Mouse (Mus musculus): ENCODE measurements around the gene Ica1.

The Ica1 gene

GRCm38 (mm10) chr6:8648185-8648901 lies 129.9 kb downstream of the Ica1 start:
- DNase-seq (ENCODE audit: low read depth in 1 of 2, low spot score in 2 of 2): no peak

GRCm38 (mm10) chr6:8647513-8648184 lies 130.6 kb downstream of the Ica1 start:
- no peak for DNase-seq (ENCODE audit: low read depth in 1 of 2, low spot score in 2 of 2)

GRCm38 (mm10) chr6:8645708-8646107 lies 132.6 kb downstream of the Ica1 start:
- no peak for DNase-seq (ENCODE audit: low read depth in 1 of 2, low spot score in 2 of 2)

- DNase-seq (ENCODE audit: low read depth in 1 of 2, low spot score in 2 of 2): no peak
These were observed 133.6 kb downstream of the Ica1 start for GRCm38 (mm10) chr6:8644703-8645102.

GRCm38 (mm10) chr6:8640863-8641262 lies 137.4 kb downstream of the Ica1 start:
- no peak for DNase-seq (ENCODE audit: low read depth in 1 of 2, low spot score in 2 of 2)

GRCm38 (mm10) chr6:8639526-8639925 lies 138.8 kb downstream of the Ica1 start:
- no peak for DNase-seq (ENCODE audit: low read depth in 1 of 2, low spot score in 2 of 2)

GRCm38 (mm10) chr6:8638899-8639298 lies 139.4 kb downstream of the Ica1 start:
- DNase-seq (ENCODE audit: low read depth in 1 of 2, low spot score in 2 of 2): no peak

- DNase-seq (ENCODE audit: low read depth in 1 of 2, low spot score in 2 of 2): no peak
These were observed 140.2 kb downstream of the Ica1 start for GRCm38 (mm10) chr6:8638122-8638521.

GRCm38 (mm10) chr6:8632701-8633100 lies 145.6 kb downstream of the Ica1 start:
- DNase-seq (ENCODE audit: low read depth in 1 of 2, low spot score in 2 of 2): no peak

GRCm38 (mm10) chr6:8631986-8632632 lies 146.2 kb downstream of the Ica1 start:
- DNase-seq (ENCODE audit: low read depth in 1 of 2, low spot score in 2 of 2): no peak

- no peak for DNase-seq (ENCODE audit: low read depth in 1 of 2, low spot score in 2 of 2)
These were observed 146.9 kb downstream of the Ica1 start for GRCm38 (mm10) chr6:8631362-8631761.

GRCm38 (mm10) chr6:8630531-8630930 lies 147.8 kb downstream of the Ica1 start:
- no peak for DNase-seq (ENCODE audit: low read depth in 1 of 2, low spot score in 2 of 2)

GRCm38 (mm10) chr6:8628715-8629267 lies 149.5 kb downstream of the Ica1 start:
- no peak for DNase-seq (ENCODE audit: low read depth in 1 of 2, low spot score in 2 of 2)

- no peak for DNase-seq (ENCODE audit: low read depth in 1 of 2, low spot score in 2 of 2)
These were observed 150.1 kb downstream of the Ica1 start for GRCm38 (mm10) chr6:8628226-8628625.

- DNase-seq (ENCODE audit: low read depth in 1 of 2, low spot score in 2 of 2): no peak
These were observed 155.2 kb downstream of the Ica1 start for GRCm38 (mm10) chr6:8623045-8623444.

- no peak for DNase-seq (ENCODE audit: low read depth in 1 of 2, low spot score in 2 of 2)
These were observed 158.5 kb downstream of the Ica1 start for GRCm38 (mm10) chr6:8619582-8620350.

GRCm38 (mm10) chr6:8617369-8617768 lies 160.9 kb downstream of the Ica1 start:
- no peak for DNase-seq (ENCODE audit: low read depth in 1 of 2, low spot score in 2 of 2)

GRCm38 (mm10) chr6:8591665-8592064 lies 186.6 kb downstream of the Ica1 start:
- DNase-seq (ENCODE audit: low read depth in 1 of 2, low spot score in 2 of 2): no peak

GRCm38 (mm10) chr6:8583892-8584291 lies 194.4 kb downstream of the Ica1 start:
- no peak for DNase-seq (ENCODE audit: low read depth in 1 of 2, low spot score in 2 of 2)

GRCm38 (mm10) chr6:8582377-8582776 lies 195.9 kb downstream of the Ica1 start:
- DNase-seq (ENCODE audit: low read depth in 1 of 2, low spot score in 2 of 2): no peak
